Mouse (Mus musculus): Measurements from ENCODE around the gene Prss45.

- TF ChIP-seq POLR2A (IDR thresholded peaks at IDR 0.05; ENCODE audit: low read depth, low read length) (no peak), CTCF (conservative IDR thresholded peaks at IDR 0.05; ENCODE audit: insufficient read depth, insufficient read length, low read depth, low read length) (no peak)
Observed at GRCm38 (mm10) chr9:110821436-110821835, 13.0 kb upstream of the Prss45 start.

Measured in kidney, adult 2 months (tissue).